Mouse (Mus musculus): ENCODE data around the gene Ice2. TPM values are rescaled to one million over a fixed set of nuclear protein-coding genes. Genes with fewer than 3 reads are reported as not detected.
A peak's percentile ranks its signal among the peaks of the same experiment; 100 is the strongest.

Gene Ice2
- total RNA-seq (2021): 1 to 10 TPM; 8.6 to 8.8 TPM
- long read RNA-seq, experiment 1, full-length matches to known transcripts: 3 of 6 reads
- long read RNA-seq, experiment 1, partial matches to known transcripts: 0 of 6 reads
- long read RNA-seq, experiment 1, other reads (novel, unspliced or antisense): 3 of 6 reads
- long read RNA-seq, experiment 2, partial matches to known transcripts: 1 of 7 reads
- long read RNA-seq, experiment 2, other reads (novel, unspliced or antisense): 6 of 7 reads

- intact Hi-C loops (cut with DNase I): no loop called here
- DNase-seq: peak; percentile 77 to 85
Observed at GRCm38 (mm10) chr9:69397760-69398452, at the start of gene Ice2. Gene Ice2 (plus strand): TSS chr9:69397906.

GRCm38 (mm10) chr9:69349537-69349936 is 48.2 kb upstream of the Ice2 start:
- no peak for DNase-seq
- intact Hi-C loops (cut with DNase I): no loop called here

GRCm38 (mm10) chr9:69354228-69354627 is 43.5 kb upstream of the Ice2 start:
- no peak for DNase-seq
- intact Hi-C loops (cut with DNase I): no loop called here

- intact Hi-C loops (cut with DNase I): loop anchor here (2.0 kb wide), 1 partner anchor 121 kb away; no protein-coding TSS in a partner anchor
- DNase-seq: peak; percentile 26 to 68
Observed at GRCm38 (mm10) chr9:69357834-69358233, 39.9 kb upstream of the Ice2 start.

GRCm38 (mm10) chr9:69358797-69359196 is 38.9 kb upstream of the Ice2 start:
- intact Hi-C loops (cut with DNase I): loop anchor here (2.0 kb wide), 1 partner anchor 120 kb away; no protein-coding TSS in a partner anchor
- DNase-seq: no peak

- no peak for DNase-seq
- intact Hi-C loops (cut with DNase I): loop anchor here (5.0 kb wide), 1 partner anchor 65 kb away; no protein-coding TSS in a partner anchor
Observed at GRCm38 (mm10) chr9:69361951-69362445, 35.7 kb upstream of the Ice2 start.

- intact Hi-C loops (cut with DNase I): loop anchor here (5.0 kb wide), 1 partner anchor 65 kb away; no protein-coding TSS in a partner anchor
- DNase-seq: no peak
Observed at GRCm38 (mm10) chr9:69362766-69363165, 34.9 kb upstream of the Ice2 start.

- intact Hi-C loops (cut with DNase I): loop anchor here (5.0 kb wide), 1 partner anchor 67 kb away; no protein-coding TSS in a partner anchor
- no peak for DNase-seq
Observed at GRCm38 (mm10) chr9:69364117-69364516, 33.6 kb upstream of the Ice2 start.

GRCm38 (mm10) chr9:69367055-69367454 is 30.7 kb upstream of the Ice2 start:
- intact Hi-C loops (cut with DNase I): loop anchor here (5.0 kb wide), 1 partner anchor 410 kb away; no protein-coding TSS in a partner anchor
- no peak for DNase-seq

GRCm38 (mm10) chr9:69368071-69368470 is 29.6 kb upstream of the Ice2 start:
- intact Hi-C loops (cut with DNase I): loop anchor here (5.0 kb wide), 1 partner anchor 411 kb away; no protein-coding TSS in a partner anchor
- DNase-seq: peak; percentile 74 to 82

GRCm38 (mm10) chr9:69371046-69371724 is 26.5 kb upstream of the Ice2 start:
- no peak for DNase-seq
- intact Hi-C loops (cut with DNase I): no loop called here

GRCm38 (mm10) chr9:69372871-69373270 is 24.8 kb upstream of the Ice2 start:
- no peak for DNase-seq
- intact Hi-C loops (cut with DNase I): no loop called here

GRCm38 (mm10) chr9:69376982-69377653 is 20.6 kb upstream of the Ice2 start:
- intact Hi-C loops (cut with DNase I): no loop called here
- no peak for DNase-seq

GRCm38 (mm10) chr9:69377654-69378045 is 20.1 kb upstream of the Ice2 start:
- DNase-seq: no peak
- intact Hi-C loops (cut with DNase I): no loop called here

GRCm38 (mm10) chr9:69380546-69380945 is 17.2 kb upstream of the Ice2 start:
- intact Hi-C loops (cut with DNase I): no loop called here
- no peak for DNase-seq

GRCm38 (mm10) chr9:69381741-69382140 is 16.0 kb upstream of the Ice2 start:
- DNase-seq: no peak
- intact Hi-C loops (cut with DNase I): no loop called here

GRCm38 (mm10) chr9:69384475-69384874 is 13.2 kb upstream of the Ice2 start:
- intact Hi-C loops (cut with DNase I): no loop called here
- no peak for DNase-seq

GRCm38 (mm10) chr9:69384905-69385304 is 12.8 kb upstream of the Ice2 start:
- no peak for DNase-seq
- intact Hi-C loops (cut with DNase I): no loop called here

GRCm38 (mm10) chr9:69387296-69387695 is 10.4 kb upstream of the Ice2 start:
- DNase-seq: no peak
- intact Hi-C loops (cut with DNase I): no loop called here

- intact Hi-C loops (cut with DNase I): no loop called here
- no peak for DNase-seq
Observed at GRCm38 (mm10) chr9:69390631-69391030, 7.1 kb upstream of the Ice2 start.
